Mouse (Mus musculus): ENCODE results near the gene Gprc5d.

DNA sequence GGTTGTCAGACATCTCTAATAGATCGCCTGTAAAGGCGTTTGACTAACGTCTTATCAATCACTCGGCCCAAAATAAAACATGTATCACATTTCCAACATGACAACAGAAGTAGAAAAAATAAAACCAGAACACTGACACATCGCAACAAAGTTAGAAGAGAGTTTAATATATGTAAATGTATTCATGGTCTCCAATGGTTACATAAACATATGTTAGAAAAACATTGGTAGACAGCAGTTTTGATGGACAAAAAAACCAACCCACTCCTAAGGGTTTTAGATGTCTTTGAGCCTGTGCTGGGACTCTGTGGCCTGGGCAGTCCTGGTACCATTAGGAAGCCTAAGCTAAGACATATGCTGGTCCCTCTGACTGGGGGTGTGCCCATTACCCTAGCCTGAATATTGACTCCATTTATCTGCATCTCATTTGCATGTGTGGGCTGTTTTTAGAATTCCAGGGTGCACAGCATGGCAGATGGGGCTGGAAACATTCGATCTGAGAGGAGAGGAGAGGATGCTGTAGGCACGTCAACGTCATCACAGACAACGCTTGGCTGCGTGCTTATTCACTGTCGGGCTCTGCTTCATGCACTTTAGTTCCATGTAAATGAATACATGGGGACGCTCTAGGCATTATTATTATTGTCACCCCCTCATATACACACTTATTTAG, 25.1 kb downstream of the Gprc5d start:
- TF ChIP-seq CTCF (IDR thresholded peaks at IDR 0.05; ENCODE audit: low read depth) (no peak), EP300 (IDR thresholded peaks at IDR 0.05; ENCODE audit: low read depth) (no peak)
